Mouse (Mus musculus) cerebellum, postnatal 36 days (tissue): ENCODE data around the gene Syne3.

Source experiments
- DNase-seq, 2 experiments: peaks; one replicate each; pipeline ENCODE4 v3.0.0; 2021 to 2022; ENCODE audit warnings: mixed read lengths in 2 of 2

The Syne3 gene

GRCm38 (mm10) chr12:104998541-104998940, 11.1 kb downstream of the Syne3 start:
- DNase-seq = no peak

DNA sequence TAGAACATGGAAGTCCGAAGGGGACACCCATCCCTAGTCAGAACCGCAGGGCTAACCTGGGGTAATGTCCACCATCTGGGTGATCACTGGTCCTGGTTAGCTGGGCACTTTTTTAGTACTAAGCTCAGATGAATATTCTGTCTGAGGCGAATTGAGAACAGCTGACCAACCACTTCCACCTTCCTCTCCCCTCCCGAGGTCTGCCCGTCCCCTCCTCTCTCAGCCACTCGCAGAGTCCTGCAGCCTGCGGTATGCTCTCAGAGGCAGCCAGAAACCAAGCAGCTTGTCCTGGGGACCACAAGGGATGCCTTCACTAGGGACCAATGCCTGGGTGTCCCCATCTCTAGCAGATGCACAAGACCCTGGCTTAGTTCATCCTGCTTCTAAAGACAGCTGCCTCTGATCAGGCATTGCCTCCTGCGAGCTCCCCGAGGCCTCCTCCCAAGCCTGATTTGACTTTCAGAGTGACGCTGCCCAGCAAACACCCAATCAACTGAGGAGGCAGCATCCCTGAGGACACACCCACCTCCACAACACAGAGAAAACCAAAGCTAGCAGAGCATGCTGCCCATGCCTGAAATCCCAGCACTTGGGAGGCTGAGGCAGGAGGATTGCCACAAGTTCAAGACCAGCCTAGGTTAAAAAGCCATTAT, 11.8 kb downstream of the Syne3 start:
- no peak for DNase-seq

- DNase-seq = no peak
Observed at GRCm38 (mm10) chr12:104997159-104997558, 12.4 kb downstream of the Syne3 start.

DNA sequence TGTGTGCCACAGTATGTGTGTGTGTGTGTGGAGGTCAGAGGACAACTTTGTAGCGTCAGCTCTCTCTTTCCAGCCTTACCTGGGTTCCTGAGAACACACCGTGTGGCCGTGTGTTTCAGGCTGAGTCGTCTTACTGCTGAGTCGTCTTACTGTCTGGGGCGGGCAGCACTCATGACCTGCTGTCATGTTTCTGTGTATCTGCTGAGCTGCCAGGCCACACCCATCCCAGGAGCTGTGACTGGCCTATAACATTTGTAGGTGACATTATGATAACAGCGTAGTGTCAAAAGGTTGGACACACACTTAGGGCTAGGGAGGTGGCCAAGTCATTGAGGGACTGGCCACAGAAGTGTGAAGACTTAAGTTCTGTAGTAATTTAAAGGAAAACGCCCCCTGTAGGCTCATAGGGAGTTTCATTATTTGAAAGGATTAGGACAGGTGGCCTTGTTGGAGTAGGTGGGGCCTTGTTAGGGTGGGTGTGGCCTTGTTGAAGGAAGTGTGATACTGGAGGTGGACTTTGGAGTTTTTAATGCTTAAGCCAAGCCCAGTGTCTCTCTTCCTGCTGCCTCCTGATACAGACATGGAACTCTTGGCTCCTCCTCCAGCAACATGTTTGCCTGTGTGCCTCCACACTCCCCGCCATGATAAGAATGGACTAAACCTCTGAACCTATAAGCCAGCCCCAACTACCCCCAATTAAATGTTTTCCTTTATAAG, 13.4 kb downstream of the Syne3 start:
- DNase-seq = no peak

DNA sequence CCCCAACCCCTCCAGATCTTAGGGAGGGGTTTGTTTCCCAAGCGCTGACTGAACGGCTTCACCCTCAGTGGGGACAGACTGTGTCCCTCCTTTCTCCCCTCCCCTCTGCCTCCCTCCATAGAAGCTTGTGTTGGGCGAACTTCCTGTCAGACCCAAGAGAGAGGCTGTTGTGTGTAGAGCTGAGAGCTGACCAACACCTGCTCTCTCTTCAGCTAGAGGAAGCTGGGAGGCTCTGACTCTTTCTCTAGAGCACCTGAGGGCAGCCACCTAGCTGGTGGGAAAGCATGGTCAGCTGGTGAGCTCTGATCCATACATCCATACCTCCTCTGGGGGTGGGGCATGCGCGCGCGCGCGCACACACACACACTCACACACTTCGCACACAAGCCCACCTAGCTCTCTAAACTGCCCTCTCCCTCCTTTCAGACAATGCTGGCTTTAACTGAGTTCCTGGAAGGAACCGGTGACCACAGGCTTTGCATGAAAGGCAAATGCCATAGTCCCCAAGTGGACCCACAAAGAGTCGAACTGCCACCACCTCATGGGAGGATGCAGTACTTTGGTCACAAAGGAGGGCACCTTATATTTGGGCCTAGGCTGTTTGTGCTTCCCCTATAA, 14.2 kb downstream of the Syne3 start:
- DNase-seq = no peak

DNA sequence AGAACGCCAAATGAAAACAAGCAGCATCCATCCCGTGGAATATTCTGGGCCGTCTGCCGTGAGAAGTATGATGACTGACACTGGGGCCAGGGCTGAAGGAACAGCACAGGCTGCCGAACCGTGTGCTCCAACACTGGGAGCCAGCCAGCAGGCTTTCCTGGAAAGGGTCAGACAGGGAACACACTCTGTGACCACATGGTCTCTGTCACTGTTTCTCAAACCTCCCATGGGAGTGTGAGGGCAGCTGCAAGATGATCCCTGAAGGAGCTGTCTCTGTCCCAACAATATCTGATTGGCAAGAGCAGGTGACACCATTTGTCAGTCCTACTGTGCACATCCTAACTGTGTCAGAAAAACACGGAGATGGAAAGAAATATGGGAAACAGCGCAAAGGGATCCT, 16.8 kb downstream of the Syne3 start:
- no peak for DNase-seq

- no peak for DNase-seq
Observed at GRCm38 (mm10) chr12:104992123-104992741, 17.4 kb downstream of the Syne3 start.

DNA sequence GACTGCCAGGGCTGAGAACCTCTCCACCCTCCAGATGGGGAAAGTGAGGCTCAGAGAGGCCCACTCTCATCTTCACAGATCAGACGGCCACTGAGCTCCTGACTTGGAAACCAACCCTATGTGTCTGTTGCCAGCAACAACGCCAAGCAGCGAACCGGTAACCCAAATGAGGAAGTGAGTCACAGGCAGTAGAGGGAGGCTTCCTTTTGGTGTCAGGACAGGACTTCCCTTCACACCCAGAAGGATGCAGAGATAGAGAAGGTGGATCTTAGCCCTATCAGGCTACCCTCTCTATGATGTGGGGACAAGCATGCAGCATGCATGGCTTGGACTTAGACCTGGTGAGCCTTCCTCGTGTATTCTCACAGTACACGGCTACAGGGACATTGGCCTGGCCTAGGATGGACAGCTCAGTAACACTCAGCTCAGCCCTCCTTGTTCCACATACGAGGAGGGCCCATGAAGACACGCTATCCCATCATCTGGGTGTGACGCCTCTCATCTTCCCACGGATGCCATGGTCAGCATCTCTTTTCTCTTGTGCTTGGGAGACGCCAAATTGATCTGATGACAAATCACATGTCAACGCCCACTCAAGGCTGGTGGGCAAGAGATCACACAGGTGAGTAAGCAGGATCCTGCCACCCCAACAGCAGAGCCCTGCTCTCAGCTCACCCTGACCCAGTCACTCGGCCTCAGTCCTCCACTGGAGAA, 18.7 kb downstream of the Syne3 start:
- DNase-seq = no peak

DNA sequence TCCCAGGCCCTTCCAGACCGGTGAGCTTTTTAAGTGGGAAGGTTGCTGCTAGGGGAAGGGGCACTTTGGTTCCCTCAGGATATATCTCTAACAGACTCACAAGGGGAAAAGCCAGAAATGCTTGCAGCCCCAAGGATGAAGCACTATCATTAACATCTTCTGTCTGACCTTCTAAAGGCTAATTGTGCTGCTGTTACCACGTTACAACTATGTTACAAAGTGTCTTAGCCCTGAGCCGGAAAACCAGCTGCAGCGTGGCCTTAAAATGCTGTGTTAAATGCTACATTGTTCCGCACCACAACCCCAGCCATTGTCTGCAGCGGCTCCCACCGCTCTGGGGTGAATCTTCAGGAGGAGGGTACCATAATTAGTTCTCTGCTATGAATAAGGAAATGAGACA, 21.7 kb downstream of the Syne3 start:
- DNase-seq = no peak

DNA sequence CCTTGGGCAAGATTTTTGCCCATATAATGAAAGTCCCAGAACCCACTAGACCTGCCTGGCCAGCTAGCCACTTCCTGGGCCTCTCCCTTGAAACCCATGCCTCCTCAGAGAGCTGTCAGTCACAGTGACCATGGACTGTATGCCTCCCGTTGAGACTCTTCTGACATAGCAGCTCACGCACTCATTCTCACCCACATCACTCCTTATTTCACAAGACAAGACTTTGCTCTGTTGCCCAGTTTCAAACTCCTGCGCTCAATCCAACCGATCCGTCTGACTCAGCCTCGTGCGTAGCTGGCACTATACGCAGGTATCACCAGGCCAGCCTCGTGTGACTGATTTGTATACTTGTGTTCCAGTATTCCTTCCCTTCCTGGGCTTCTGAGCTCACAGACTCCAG, 22.8 kb downstream of the Syne3 start:
- DNase-seq = no peak

GRCm38 (mm10) chr12:104986001-104986400, 23.6 kb downstream of the Syne3 start:
- no peak for DNase-seq

- no peak for DNase-seq
Observed at GRCm38 (mm10) chr12:104985088-104985487, 24.5 kb downstream of the Syne3 start.

DNA sequence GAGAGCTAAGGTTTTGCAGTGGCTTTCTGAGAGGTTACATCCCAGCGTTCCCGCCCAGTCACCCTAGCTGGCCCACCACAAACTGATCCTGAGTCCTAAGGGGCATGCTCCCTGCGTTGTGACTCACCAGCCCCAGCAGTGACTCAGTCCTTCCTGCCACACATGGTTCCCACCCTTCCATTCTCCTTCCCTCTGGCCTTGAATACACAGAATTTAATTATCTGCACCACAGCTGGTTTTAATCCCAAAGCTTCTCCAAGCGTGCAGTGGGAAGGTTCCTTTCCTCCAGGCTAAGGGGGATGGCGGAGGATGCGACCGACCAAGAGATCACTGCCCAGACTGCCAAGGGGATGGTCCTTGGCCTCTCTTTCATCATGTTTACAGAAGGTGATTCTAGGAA, 26.1 kb downstream of the Syne3 start:
- no peak for DNase-seq

DNA sequence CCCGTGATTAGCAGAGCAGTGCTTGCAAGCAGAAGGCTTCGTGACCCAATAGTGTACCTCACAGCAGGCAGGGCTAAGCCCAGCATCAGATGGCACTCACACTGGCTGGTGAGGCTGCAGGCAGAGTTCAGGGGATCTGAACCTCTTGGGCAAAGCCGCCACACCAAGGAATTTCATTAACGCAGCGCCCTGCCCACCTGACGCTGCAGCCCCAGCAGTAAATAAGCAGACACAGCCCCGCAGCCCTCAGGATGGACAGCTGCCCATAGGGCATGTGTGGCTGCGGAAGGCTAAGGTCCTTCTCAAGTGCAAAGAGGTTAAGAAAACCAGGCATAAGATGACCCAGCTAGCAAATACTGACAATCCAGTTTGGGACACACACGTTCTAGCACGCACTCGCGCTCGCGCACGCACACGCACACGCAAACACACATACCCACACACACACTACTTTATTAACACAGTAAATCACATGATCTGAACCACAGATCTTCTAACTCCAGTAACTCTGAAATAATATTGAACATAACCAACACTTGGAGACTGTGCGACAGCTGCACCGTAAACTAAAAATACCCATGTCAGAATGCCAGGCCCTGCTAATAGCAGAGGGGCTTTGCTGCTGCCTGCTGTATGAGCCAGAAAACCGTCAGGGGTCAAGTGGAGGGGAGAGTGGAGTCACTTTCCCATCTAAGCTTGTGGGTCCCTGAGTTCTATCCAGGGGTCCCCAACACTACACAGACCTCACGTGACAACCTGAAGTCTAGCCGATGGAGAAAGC, 30.5 kb downstream of the Syne3 start:
- DNase-seq = no peak

DNA sequence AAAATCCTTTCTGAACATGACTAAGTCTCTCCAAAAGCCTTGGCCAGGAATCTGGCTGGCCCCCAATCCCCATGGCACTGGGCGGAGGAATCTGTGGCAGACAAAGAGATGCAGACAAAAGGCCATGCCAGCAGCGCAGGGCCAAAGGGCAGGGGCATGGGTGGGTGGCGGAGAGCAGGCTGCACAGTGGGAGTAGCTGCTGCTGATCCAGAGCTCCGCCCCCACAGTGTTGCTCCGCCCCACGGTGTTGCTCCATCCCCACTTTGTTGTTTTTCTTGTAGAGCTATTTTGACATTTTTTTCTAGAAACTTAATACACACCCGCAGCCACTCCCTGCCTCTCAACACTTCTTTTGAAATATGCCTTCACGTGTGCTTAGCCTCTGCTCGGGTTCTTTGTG, 31.2 kb downstream of the Syne3 start:
- DNase-seq = no peak

GRCm38 (mm10) chr12:104976903-104977302, 32.7 kb downstream of the Syne3 start:
- DNase-seq = no peak

- DNase-seq = no peak
Observed at GRCm38 (mm10) chr12:104976331-104976817, 33.2 kb downstream of the Syne3 start.

DNA sequence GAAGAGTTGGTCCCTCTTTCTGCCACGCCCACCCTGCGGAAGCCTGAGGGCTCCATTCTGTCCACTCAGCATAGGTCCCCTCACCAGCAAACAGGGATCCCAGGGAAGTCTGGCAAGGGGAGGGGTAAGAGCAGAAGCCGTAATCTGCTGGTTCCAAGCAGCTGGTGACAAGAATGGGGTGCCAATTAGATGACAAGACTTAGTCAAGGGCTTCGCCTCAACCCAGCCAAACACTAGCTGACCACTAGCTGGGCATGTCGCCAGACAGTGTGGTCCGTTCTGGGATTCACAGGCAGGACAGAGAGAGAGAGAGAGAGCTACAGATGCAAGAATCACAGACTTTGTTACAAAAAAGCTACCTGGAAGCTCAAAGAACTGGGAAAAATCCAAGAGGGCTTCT, 36.7 kb downstream of the Syne3 start:
- DNase-seq = no peak

DNA sequence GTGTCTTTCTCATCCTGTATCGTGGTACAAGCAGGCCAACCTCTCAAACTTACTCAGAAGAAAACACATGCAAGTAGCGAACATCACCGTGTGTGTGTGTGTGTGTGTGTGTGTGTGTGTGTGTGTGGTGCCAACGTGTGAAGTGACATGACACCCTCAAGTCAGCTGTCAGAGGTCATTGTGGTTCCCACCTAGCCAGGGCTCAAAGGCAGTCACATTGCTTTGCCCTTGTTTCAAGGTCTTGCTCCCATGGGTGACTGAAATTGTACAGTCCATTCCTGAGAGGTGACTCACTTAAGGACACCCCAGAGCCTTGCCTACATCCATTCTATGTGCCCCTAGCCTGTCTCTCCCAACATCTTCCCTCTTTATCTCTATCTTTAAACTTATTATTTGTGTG, 40.0 kb downstream of the Syne3 start:
- DNase-seq = no peak

DNA sequence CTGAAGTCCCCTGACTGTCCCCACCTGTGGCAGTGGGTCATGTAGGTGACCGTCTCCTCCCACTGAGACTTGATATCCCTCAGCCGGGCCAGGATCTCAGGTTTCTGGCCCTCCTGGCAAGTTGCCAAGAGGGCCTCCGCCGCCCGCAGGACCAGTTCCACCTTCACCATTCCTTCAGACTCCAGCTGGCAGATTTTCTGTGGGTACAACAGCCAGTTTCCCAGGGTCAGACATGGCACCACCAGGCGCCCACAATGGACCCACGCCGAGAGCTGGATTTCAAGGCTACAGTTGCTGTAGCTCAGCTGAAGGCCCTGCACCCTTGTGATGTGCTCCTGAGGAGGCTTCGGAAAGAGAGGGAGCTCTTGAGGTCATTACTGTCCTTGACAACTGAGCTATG, 40.4 kb downstream of the Syne3 start:
- no peak for DNase-seq

- DNase-seq = no peak
Observed at GRCm38 (mm10) chr12:104964953-104965911, 44.4 kb downstream of the Syne3 start.
